Mouse (Mus musculus) retina, adult 2 months (tissue): Measurements from ENCODE around the gene Hsd17b6.
"Not testable (repeated sequence)": the region's sequence is repeated elsewhere in the genome, so short reads cannot be mapped to it uniquely, and the experiment has no call there.

Experiments
- DNase-seq: peaks from one replicate; pipeline ENCODE4 v3.0.0-alpha.2; 2012; ENCODE audit warnings: low read depth, low spot score

The Hsd17b6 gene

GRCm38 (mm10) chr10:128007446-128007845, at the start of gene Hsd17b6:
Gene Hsd17b6 (minus strand): TSS chr10:128007611.
- no peak for DNase-seq

GRCm38 (mm10) chr10:128053001-128053400, 45.6 kb upstream of the Hsd17b6 start:
- DNase-seq: no peak

GRCm38 (mm10) chr10:128052136-128052535, 44.7 kb upstream of the Hsd17b6 start:
- not testable (repeated sequence) for DNase-seq

GRCm38 (mm10) chr10:128051589-128051988, 44.2 kb upstream of the Hsd17b6 start:
- no peak for DNase-seq

- no peak for DNase-seq
These were observed 42.9 kb upstream of the Hsd17b6 start for GRCm38 (mm10) chr10:128050355-128050754.

GRCm38 (mm10) chr10:128049741-128050140, 42.3 kb upstream of the Hsd17b6 start:
- no peak for DNase-seq

- no peak for DNase-seq
These were observed 40.7 kb upstream of the Hsd17b6 start for GRCm38 (mm10) chr10:128048157-128048556.

- DNase-seq: no peak
These were observed 35.8 kb upstream of the Hsd17b6 start for GRCm38 (mm10) chr10:128043041-128043835.

- DNase-seq: no peak
These were observed 35.1 kb upstream of the Hsd17b6 start for GRCm38 (mm10) chr10:128042466-128042865.

GRCm38 (mm10) chr10:128041636-128042035, 34.2 kb upstream of the Hsd17b6 start:
- no peak for DNase-seq

- DNase-seq: no peak
These were observed 32.9 kb upstream of the Hsd17b6 start for GRCm38 (mm10) chr10:128040293-128040692.

- DNase-seq: no peak
These were observed 32.4 kb upstream of the Hsd17b6 start for GRCm38 (mm10) chr10:128039858-128040257.

GRCm38 (mm10) chr10:128039167-128039566, 31.8 kb upstream of the Hsd17b6 start:
- no peak for DNase-seq

GRCm38 (mm10) chr10:128037921-128038320, 30.5 kb upstream of the Hsd17b6 start:
- no peak for DNase-seq

- DNase-seq: no peak
These were observed 29.5 kb upstream of the Hsd17b6 start for GRCm38 (mm10) chr10:128036746-128037425.

GRCm38 (mm10) chr10:128030860-128031259, 23.4 kb upstream of the Hsd17b6 start:
- no peak for DNase-seq

GRCm38 (mm10) chr10:128029931-128030330, 22.5 kb upstream of the Hsd17b6 start:
- DNase-seq: no peak

GRCm38 (mm10) chr10:128023496-128023895, 16.1 kb upstream of the Hsd17b6 start:
- DNase-seq: no peak

- no peak for DNase-seq
These were observed 14.8 kb upstream of the Hsd17b6 start for GRCm38 (mm10) chr10:128022196-128022595.

- DNase-seq: peak; percentile 59
These were observed 7.9 kb upstream of the Hsd17b6 start, which contains the start of gene Prim1 for GRCm38 (mm10) chr10:128015068-128015934. Gene Prim1 (plus strand): TSS chr10:128015168.

- no peak for DNase-seq
These were observed 2.3 kb upstream of the Hsd17b6 start for GRCm38 (mm10) chr10:128009735-128010134.
